Mouse (Mus musculus) brain, embryonic 14.5 days (tissue): ENCODE data around the gene Als2. TPM values are rescaled to one million over a fixed set of nuclear protein-coding genes. Genes with fewer than 3 reads are reported as not detected.

Source experiments
- DNase-seq: peaks from one replicate; pipeline ENCODE4 v3.0.0-alpha.2; 2011; ENCODE audit warnings: low read depth
- CTCF ChIP-seq: fragments of 200-500 bp; IDR thresholded peaks from 2 replicates; pipeline ENCODE4 v1.5.1; 2012; ENCODE audit warnings: inconsistent platforms, mild to moderate bottlenecking, moderate library complexity, borderline replicate concordance; ENCODE audit not compliant: insufficient read depth, insufficient read length; ENCODE audit errors: extremely low read depth
- POLR2A ChIP-seq: fragments of 200-500 bp; IDR thresholded peaks from 2 replicates; pipeline ENCODE4 v1.6.1; 2012; ENCODE audit warnings: mild to moderate bottlenecking, inconsistent platforms, borderline replicate concordance; ENCODE audit not compliant: poor library complexity, insufficient read depth, insufficient read length, severe bottlenecking; ENCODE audit errors: extremely low read depth
- polyA plus RNA-seq: library from polyadenylated mRNA; depleted of rRNA; stranded (reverse); fragments of >200 nt; gene quantifications from 2 replicates; pipeline ENCODE4 v1.2.3, GENCODE M21; 2012

Gene Als2
- polyA plus RNA-seq, 1 experiment, result 20.4 TPM

DNA sequence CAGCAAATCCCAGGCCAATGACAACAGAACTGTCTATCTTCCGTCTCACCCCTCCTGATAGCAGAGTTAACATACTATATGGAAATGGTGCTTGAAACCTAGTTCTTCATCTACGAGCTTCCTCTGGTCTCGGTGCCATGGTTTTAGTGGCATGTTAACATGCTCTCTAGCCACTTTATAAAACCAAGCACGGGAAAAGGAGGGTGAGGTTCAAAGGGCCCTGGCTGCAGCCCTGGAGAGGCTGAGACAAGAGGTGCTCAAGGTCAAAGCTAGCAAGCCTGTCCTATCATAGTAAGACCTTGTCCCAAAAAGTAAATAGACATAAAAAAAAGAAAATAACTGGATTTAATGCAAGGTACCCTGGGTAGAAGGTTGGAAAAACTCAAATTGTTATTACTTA is 25.4 kb downstream of the Als2 start:
- no peak for DNase-seq
- TF ChIP-seq POLR2A (no peak), CTCF (no peak)

DNA sequence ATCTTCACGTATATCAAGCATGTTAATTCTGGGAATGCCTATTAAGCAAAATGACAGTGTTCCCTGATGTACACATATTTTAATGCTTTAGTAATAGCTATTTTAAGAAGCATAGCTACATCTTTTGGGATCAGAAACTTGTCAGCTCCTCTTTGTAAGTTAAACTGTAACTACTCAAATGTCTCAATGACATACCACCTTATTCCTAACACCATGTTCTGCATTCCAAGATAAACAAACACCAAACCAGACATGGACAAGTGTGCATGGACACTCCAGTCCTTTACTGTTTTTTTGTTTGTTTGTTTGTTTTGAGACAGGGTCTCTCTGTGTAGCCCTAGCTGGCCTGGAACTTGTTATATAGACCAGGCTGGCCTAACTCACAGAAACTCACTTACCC is 28.7 kb downstream of the Als2 start:
- TF ChIP-seq CTCF, result no peak
- DNase-seq, result no peak

DNA sequence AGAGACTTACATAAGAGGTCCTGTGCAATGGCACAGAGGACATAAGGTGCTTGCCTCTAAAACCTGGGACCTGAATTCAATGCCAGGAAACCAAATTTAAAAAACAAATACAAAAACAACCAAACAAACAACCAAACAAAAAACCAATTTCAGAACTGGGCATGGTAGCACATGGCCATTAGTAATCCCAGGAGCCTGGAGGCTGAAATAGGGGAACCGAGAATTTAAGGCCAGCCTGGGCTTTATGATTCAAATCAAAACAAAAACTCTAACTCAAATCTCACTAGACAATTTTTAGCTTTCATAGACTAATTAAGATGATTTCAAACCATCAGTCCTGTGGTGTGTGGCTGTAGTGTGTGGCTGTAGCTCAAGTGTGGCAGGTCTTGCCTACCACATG is 32.5 kb downstream of the Als2 start:
- DNase-seq, result no peak

DNA sequence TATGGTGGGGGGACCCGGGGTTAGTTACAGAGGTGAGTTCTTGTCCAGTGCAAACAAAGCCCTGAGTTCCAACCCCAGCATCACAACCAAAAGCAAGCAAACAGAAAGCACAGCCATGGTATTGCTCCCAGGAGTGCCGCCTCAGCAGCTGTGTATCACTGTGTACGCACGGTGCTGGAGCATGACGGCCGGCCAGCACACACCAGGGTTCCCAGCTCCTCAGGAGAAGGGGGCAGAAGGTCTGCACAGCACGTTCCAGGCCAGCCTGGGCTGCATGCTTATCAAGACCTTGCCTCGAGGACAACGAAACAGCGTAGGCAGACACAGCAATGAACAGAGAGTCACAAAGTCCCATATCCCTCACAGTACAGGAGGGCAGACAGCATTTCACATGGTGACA is 34.7 kb downstream of the Als2 start:
- no peak for TF ChIP-seq POLR2A
- DNase-seq, result no peak

More for the DNA sequence above, 32.5 kb downstream of the Als2 start:
- no peak for TF ChIP-seq CTCF

DNA sequence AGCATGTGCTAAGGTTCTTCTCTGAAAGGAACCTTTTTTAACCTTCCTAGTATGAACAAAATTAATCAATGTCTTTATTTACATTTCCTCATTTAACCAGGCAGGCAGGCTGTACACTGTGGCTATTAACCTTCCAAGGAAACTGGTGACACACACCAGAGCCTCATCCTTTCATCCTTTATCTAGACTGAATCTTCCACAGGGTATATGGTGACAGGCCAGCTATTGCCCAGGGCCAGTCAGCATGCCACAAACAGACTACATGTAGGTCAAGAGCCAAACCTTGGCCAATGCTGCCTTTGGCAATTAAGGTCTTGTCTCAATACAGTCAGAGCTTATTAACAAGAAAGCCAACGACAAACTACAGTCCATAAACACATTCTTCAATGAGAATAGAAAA is 35.5 kb downstream of the Als2 start:
- TF ChIP-seq POLR2A, result no peak
- TF ChIP-seq CTCF, result no peak
- DNase-seq, result no peak

DNA sequence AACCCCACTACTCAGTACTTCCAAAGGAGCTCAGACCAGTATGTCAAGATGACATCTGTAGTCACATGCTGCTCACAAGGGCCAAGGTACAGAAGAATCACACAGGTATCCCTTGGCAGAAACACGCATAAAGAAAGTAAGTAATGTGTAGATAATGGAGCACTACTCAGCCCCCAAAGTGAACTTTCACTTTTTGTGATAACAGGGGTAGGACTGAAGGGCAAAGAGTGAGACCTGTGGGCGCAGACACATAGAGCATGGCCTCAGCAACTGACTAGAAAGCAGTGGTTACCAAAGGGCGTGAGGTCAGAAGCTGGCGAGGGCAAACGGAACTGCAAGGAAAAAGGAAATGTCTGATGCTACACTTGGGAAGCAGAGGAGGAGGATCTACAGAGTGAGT is 36.1 kb downstream of the Als2 start:
- TF ChIP-seq CTCF, result no peak
- TF ChIP-seq POLR2A, result no peak
- no peak for DNase-seq

DNA sequence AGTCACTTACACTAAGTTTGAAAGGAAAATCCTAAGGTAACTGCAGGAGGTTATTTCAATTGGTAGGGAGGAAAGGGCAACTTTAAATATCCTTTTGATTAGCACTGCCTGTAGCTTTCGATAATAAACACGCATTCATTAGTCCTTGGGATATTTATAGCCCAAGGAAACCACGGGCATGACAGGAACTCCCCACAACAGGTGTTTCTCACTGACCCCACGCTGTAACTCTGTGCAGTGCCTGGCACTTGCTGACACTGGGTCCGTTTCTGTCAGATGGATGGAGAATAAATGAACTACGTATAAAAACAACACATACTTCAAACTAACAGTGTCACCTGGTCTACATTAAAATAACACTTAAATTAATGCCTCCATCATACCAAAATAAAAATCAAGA is 42.1 kb downstream of the Als2 start:
- DNase-seq, result no peak
- TF ChIP-seq POLR2A (no peak), CTCF (no peak)

DNA sequence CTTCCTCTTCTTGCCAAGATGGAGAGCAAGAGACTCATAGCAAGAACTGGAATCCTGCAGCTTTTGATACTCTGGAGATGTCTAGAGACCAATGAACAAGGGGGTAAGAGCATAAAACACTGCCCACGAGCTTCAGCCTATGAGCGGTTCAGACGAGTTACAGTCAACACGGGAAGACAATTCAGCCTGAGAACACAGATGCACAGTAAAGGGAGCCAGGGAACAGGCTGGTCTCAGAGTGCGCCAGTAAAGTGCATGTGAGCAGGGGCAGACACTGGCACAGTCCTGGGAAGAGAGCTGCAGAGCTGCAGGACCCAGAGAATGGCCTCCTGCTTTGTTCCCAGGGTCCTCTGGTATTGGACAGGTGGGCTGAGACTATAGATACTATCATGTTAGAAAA is 49.2 kb downstream of the Als2 start:
- no peak for DNase-seq
- TF ChIP-seq CTCF, result no peak
- no peak for TF ChIP-seq POLR2A

DNA sequence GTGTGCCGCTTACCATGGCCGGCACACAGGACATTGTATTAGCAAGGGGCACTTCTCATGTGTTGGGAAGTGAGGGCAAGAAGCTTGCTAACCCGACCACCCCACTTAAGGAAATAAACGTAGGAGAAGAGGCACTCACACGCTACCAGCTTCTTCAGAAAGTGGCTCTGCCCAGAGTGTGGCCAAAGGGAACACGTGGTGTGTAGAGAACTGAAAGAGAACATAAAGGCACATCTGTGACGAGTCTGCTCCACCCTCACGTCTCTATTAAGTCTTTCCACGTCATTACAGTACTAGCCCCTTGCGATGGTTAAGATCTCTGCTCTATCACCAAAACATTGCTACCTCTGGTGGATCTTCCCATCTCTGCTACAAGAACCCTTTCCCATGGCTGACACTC is 50.7 kb downstream of the Als2 start:
- no peak for DNase-seq
- TF ChIP-seq CTCF (no peak), POLR2A (no peak)

DNA sequence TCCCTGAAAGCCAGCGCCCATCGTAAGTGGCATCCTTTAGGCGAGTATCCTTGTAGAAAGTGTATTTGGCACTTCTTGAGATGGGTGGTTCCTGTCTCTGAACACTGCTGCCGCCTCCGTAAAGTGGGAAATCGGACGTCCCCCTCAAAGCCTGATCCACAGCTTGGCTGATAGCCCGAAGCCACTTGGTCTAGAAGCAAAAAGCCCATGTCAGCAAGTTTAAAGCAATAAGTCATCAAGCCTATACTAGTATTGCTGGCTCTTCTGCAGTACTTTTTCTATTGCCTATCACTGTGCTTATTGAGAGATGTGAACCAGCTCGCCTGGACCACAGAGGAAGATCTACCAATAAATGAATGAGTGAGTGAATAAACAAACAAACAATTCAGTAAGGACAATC is 51.6 kb downstream of the Als2 start:
- TF ChIP-seq CTCF (no peak), POLR2A (no peak)
- DNase-seq, result no peak

DNA sequence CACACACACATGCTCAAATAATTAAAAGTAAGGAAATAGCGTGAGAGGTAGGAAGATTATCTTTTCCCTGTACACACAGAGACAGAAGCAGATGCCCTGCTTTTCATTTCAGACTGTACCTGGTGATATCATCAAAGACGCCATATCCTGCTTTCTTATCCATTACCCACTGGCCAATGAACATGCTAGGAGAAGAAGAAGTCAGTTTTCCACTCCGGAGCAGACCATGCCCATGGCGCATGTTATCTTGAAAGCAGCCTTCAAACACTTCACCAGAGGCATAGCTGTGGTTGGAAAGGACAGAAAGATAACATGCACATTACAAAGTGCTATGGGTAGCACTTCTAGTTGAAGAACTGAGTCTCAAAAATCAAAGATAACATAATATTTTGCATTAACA is 54.0 kb downstream of the Als2 start:
- TF ChIP-seq POLR2A, result no peak
- no peak for TF ChIP-seq CTCF
- no peak for DNase-seq

DNA sequence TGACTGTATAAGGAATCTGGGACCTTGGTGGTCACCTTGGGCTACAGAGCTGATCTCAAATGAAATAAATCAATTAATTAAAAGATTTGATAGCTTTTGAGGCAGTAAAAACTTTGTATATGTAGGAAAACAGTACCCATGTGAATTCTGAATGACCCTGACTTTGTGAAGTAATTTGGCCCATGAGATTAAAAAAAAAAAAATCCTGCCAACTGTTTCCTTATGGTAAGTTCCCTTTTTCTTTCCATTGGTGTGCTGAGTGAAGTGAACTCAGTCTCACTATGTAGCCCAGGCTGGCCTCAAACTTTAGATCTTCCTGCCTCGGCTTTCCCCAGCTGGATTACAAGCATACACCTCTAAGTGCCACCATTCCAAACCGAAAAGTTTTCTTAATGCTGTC is 54.7 kb downstream of the Als2 start:
- no peak for DNase-seq
- TF ChIP-seq CTCF (no peak), POLR2A (no peak)

DNA sequence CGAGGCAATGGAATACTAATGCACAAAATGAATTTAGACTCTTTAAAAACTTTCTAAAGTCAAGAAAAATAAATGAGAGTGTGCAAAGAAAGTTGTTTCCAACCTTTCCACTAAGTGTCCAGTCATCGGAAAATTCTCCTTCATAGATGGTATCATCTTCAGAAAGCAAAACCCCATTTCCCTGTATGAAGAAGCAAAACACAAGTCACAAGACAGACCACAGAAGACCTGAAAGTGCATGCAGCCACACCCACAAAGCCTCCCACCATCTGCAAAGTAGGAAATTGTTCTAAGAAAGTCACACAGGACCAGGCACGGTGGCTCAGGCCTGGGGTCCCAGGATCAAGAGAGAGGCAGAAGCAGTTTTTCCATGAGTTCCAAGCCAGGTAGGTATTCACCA is 57.0 kb downstream of the Als2 start:
- TF ChIP-seq CTCF, result no peak
- TF ChIP-seq POLR2A, result no peak
- DNase-seq, result no peak

DNA sequence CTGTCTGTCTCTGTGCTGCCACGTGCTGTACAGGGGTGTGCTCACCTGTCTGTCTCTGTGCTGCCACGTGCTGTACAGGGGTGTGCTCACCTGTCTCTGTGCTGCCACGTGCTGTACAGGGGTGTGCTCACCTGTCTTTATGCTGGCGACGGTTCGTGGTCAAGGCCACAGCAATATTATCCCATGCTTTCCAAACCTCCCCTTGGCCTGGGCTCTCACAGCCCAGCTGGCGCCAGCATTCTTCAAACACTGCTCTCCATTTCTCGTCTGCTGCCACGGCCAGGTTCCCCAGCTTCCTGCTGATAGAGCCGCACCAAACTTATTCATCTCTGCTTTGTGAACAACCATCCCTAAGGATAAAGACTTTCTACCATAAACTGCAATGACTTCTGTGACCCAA is 58.6 kb downstream of the Als2 start:
- TF ChIP-seq POLR2A, result no peak
- no peak for DNase-seq
